Mouse (Mus musculus): ENCODE data around the gene Best2. TPM values are rescaled to one million over a fixed set of nuclear protein-coding genes. Genes with fewer than 3 reads are reported as not detected.
A peak's percentile ranks its signal among the peaks of the same experiment; 100 is the strongest.

The Best2 gene
- total and polyA plus RNA-seq, 3 experiments, result not detected

DNA sequence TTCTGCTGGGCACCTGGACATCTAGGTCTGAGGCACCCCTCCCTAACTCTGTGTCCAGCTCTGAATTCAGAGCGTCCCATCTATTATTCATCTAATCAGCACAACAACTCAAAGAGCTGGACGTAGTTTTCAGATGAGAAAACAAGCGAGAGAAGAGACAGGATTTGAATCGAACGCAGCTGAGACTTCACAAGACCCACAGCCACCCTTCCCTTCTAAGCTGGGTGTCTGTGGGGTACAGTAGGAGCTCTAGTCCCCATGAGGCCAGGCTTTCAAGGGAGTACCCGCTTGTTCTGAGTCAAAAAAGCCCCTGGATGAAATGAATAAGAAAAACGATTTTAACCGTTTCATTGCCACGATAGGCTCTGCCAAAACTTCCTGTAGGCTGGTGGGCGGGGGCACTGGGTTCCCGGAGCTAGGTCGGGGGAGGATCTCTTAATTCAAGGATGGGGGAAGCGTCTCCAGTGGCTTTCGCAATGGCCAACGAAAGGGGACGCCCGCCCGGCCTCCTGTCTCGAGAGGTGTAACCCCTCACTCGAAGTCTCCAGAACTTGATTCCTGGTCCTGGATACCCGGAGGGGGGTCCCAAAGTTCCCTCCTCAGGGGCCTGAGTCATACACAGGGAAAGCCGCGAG, 29.2 kb downstream of the Best2 start:
- DNase-seq, result no peak
- H3K79me2 ChIP-seq (replicated peaks; ENCODE audit: control insufficient read depth, insufficient read depth, low read length), result no peaks in the 10 kb centered on the region
- WGBS, result 9% methylated on average over 23 of the region's 23 CpGs
- TF ChIP-seq EP300 (IDR thresholded peaks at IDR 0.05; ENCODE audit: insufficient read depth, low read depth, low read length) (no peak), POLR2A (IDR thresholded peaks at IDR 0.05; ENCODE audit: insufficient read depth, low read depth, low read length) (no peak), CTCF (IDR thresholded peaks at IDR 0.05) (no peak)
- peaks cover 21% of the 10 kb centered on the region for H3K4me1 ChIP-seq (ENCODE audit: control insufficient read depth, insufficient read depth, low read length)
- peak overlapping the region; percentile 87 for H3K27ac ChIP-seq
- H3K36me3 ChIP-seq (ENCODE audit: control insufficient read depth, insufficient read depth, low read length), result no peaks in the 10 kb centered on the region
- peak overlapping the region; percentile 57 for H3K9ac ChIP-seq (ENCODE audit: low read depth, low read length)
- intact Hi-C loops (cut with DNase I), result no loop called here
- no peaks in the 10 kb centered on the region for H3K27me3 ChIP-seq (ENCODE audit: control insufficient read depth, insufficient read depth, low read length)
- peak overlapping the region; percentile 79 for H3K4me3 ChIP-seq

DNA sequence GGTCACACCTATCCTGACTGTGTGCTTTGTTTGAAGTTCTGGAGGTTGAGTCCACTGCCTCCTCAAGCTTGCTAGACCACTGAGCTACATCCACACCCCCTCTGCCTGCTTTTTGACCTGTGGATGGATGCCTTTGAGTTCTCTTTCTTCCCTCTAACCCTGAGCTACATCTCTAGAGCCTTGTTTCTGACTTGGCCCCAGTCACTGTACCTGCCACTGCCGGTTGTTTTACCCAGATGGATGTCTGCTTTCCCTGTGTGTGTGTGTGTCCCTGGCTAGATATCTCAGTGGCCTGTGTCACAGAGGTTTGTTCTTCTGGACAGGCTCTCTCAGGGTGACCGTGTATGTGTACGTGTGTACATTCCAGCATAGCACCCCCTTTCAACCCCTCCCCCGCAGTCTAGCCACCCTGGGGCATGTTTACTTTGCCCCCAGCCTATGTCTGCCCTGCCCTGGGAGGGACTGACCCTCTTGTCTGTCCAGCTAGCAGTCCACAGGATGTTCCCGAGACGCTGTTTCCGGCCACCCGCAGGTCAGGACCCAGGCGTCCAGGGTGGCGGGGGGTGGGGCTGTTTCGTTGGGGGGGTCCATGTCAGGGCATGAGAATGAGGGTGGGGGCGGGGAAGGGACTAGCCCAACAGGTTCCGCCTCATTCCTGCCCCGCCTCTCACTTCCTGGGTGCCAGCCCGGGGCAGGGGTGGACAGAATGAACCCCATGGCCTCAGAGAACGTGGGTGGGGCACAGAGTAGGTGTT, 29.9 kb downstream of the Best2 start:
- H3K79me2 ChIP-seq (replicated peaks; ENCODE audit: control insufficient read depth, insufficient read depth, low read length), result no peaks in the 10 kb centered on the region
- DNase-seq, result peak; percentile 55 to 68
- peaks cover 21% of the 10 kb centered on the region for H3K4me1 ChIP-seq (ENCODE audit: control insufficient read depth, insufficient read depth, low read length)
- intact Hi-C loops (cut with DNase I), result no loop called here
- TF ChIP-seq EP300 (IDR thresholded peaks at IDR 0.05; ENCODE audit: insufficient read depth, low read depth, low read length) (no peak), POLR2A (IDR thresholded peaks at IDR 0.05; ENCODE audit: insufficient read depth, low read depth, low read length) (no peak), CTCF (IDR thresholded peaks at IDR 0.05) (no peak)
- no peaks in the 10 kb centered on the region for H3K27me3 ChIP-seq (ENCODE audit: control insufficient read depth, insufficient read depth, low read length)
- H3K4me3 ChIP-seq, result peak overlapping the region; percentile 79; the same call in 1 of the 2 replicates
- peak overlapping the region; percentile 87 for H3K27ac ChIP-seq
- no peaks in the 10 kb centered on the region for H3K36me3 ChIP-seq (ENCODE audit: control insufficient read depth, insufficient read depth, low read length)
- WGBS, result 19% methylated on average over 15 of the region's 16 CpGs
- peak overlapping the region; percentile 19; the same call in 1 of the 2 replicates for H3K9ac ChIP-seq (ENCODE audit: low read depth, low read length)

GRCm38 (mm10) chr8:84982499-84983011, 31.8 kb downstream of the Best2 start:
- DNase-seq, result no peak
- no peak overlapping the region for H3K27ac ChIP-seq
- 43% methylated on average over 3 of the region's 3 CpGs for WGBS
- no peaks in the 10 kb centered on the region for H3K79me2 ChIP-seq (replicated peaks; ENCODE audit: control insufficient read depth, insufficient read depth, low read length)
- intact Hi-C loops (cut with DNase I), result no loop called here
- no peak overlapping the region for H3K4me3 ChIP-seq
- peaks cover 19% of the 10 kb centered on the region for H3K4me1 ChIP-seq (ENCODE audit: control insufficient read depth, insufficient read depth, low read length)
- no peaks in the 10 kb centered on the region for H3K36me3 ChIP-seq (ENCODE audit: control insufficient read depth, insufficient read depth, low read length)
- no peak overlapping the region for H3K9ac ChIP-seq (ENCODE audit: low read depth, low read length)
- no peak for TF ChIP-seq CTCF (IDR thresholded peaks at IDR 0.05)
- TF ChIP-seq POLR2A (IDR thresholded peaks at IDR 0.05; ENCODE audit: insufficient read depth, low read depth, low read length), result no peak
- no peaks in the 10 kb centered on the region for H3K27me3 ChIP-seq (ENCODE audit: control insufficient read depth, insufficient read depth, low read length)

- DNase-seq, result no peak
- intact Hi-C loops (cut with DNase I), result no loop called here
- no peak for TF ChIP-seq POLR2A (IDR thresholded peaks at IDR 0.05; ENCODE audit: insufficient read depth, low read depth, low read length)
- Histone ChIP-seq H3K4me1 (ENCODE audit: control insufficient read depth, insufficient read depth, low read length) (peaks cover 19% of the 10 kb centered on the region), H3K36me3 (ENCODE audit: control insufficient read depth, insufficient read depth, low read length) (no peaks in the 10 kb centered on the region), H3K27ac (no peak overlapping the region; the same call in 1 of the 2 replicates), H3K4me3 (no peak overlapping the region), H3K79me2 (replicated peaks; ENCODE audit: control insufficient read depth, insufficient read depth, low read length) (no peaks in the 10 kb centered on the region), H3K27me3 (ENCODE audit: control insufficient read depth, insufficient read depth, low read length) (no peaks in the 10 kb centered on the region), H3K9ac (ENCODE audit: low read depth, low read length) (no peak overlapping the region)
- 65% methylated on average over 15 of the region's 15 CpGs for WGBS
Observed at GRCm38 (mm10) chr8:84981644-84982498, 32.5 kb downstream of the Best2 start.

DNA sequence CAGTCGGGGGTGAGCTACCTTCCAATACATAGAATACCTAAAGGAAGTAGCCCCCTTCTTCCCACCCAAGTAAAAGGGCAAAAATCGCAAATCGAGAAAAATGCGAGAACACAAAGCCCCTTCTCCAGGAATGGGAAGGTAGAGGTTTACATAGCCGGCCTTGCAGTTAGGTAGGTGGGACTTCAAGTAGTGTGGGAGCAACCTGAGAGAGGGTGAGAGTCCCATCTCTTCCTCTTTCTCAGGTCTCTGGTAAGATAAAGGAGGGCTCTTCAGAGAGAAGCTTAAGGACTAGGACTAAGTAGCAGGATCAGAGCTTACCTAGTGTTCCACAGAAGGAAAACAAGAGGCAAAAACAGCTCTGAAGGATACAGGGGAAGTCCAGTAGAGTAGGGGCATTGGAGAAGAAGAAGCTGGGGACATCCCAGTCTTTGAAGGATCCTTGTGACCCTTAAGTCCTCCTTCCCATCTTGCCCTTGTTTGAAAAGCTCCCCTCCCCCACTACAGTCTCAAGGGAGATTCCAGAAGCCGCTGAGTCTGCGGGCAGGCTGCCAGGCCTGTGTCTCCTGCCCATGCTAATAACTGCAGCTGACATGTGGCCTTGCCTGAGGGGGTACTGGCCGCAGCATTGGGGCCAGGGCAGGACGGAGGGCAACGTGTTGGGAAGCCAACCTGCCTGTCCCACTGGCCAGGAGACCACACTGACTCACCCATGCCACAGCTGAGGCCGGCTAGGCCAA, 33.5 kb downstream of the Best2 start:
- WGBS, result 26% methylated on average over 11 of the region's 11 CpGs
- DNase-seq, result peak; percentile 79 to 85
- TF ChIP-seq EP300 (IDR thresholded peaks at IDR 0.05; ENCODE audit: insufficient read depth, low read depth, low read length), result 0 out of 2 replicates have a peak, but pooled peaks have one; percentile 46
- TF ChIP-seq POLR2A (IDR thresholded peaks at IDR 0.05; ENCODE audit: insufficient read depth, low read depth, low read length), result 0 out of 2 replicates have a peak, but pooled peaks have one; percentile 21
- TF ChIP-seq CTCF (IDR thresholded peaks at IDR 0.05), result no peak
- Histone ChIP-seq H3K9ac (ENCODE audit: low read depth, low read length) (peak overlapping the region; percentile 17; the same call in 1 of the 2 replicates), H3K27me3 (ENCODE audit: control insufficient read depth, insufficient read depth, low read length) (no peaks in the 10 kb centered on the region), H3K36me3 (ENCODE audit: control insufficient read depth, insufficient read depth, low read length) (no peaks in the 10 kb centered on the region), H3K27ac (peak overlapping the region; percentile 99), H3K79me2 (replicated peaks; ENCODE audit: control insufficient read depth, insufficient read depth, low read length) (no peaks in the 10 kb centered on the region), H3K4me3 (peak overlapping the region; percentile 31; the same call in 1 of the 2 replicates), H3K4me1 (ENCODE audit: control insufficient read depth, insufficient read depth, low read length) (peaks cover 18% of the 10 kb centered on the region)
- intact Hi-C loops (cut with DNase I), result no loop called here

Measured in heart, adult 2 months (tissue).